Mouse (Mus musculus): ENCODE results near the gene Hsd17b10. TPM values are rescaled to one million over a fixed set of nuclear protein-coding genes. Genes with fewer than 3 reads are reported as not detected.

Hsd17b10 gene
- 119 and 125 TPM in 2 replicates for polyA plus RNA-seq (2015; fragmentation: Nextera tagmentation; extraction: Ambion mirVana)

DNA sequence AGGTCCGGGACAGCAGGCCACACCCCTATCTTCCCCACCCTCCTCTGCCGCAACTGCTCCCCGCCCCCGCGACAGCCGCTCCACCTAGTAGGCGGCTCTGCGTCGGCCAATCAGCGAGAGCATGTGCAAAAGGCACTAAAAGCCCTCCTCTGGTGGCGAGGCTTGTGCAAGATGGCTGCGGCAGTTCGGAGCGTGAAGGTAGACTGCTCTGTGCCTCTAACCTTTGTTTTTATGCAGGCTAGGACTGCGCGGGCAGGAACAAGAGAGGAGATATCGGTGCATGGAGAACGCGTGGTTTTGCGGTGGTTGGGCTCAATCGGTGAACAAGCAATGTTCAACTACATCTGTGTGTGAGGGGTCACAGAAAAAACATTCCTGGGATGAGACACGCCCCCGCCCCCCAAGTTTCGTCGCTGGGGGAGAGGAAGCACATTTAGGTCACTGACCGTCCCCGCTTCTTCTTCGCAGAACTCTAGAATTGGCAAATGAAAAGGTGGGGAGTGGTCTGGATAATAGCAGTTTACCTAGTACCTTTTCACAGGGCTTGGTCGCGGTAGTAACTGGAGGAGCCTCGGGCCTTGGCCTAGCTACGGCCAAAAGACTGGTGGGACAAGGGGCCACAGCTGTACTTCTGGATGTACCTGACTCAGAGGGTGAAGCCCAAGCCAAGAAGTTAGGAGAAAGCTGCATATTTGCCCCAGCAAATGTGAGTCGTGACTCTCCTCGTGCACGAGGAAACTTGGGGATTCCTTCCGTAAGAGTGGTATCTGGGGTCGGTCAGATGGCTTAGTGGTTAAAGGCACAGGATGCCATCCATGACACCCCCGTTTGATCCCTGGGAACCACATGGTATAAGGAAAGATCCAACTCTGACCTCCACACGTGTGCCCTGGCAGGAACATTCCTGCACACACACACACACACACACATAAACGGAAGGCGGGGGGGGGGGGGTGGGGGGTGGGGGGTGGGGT, at the start of gene Hsd17b10:
Hsd17b10 (plus strand) TSS at position 109 of the 974 bp plus-strand sequence.
- Histone ChIP-seq H3K4me3 (ENCODE audit: low read depth, low read length) (peak within 1 kb of the TSS; percentile 46), H3K4me2 (replicated peaks; ENCODE audit: low read depth, low read length) (peak within 1 kb of the TSS; percentile 64), H3K27me3 (replicated peaks; ENCODE audit: insufficient read depth, low read length) (no peaks in the 10 kb centered on the region; the same call in 1 of the 2 replicates), H3K4me1 (ENCODE audit: insufficient read depth, low read depth, low read length) (no peaks in the 10 kb centered on the region), H3K36me3 (ENCODE audit: insufficient read depth, low read length) (no peaks in the 10 kb centered on the region), H3K9ac (replicated peaks; ENCODE audit: low read depth) (0 out of 2 replicates have a peak within 1 kb of the TSS, but pooled peaks have one; percentile 9), H3K27ac (ENCODE audit: low read length) (peak within 1 kb of the TSS; percentile 74), H3K9me3 (ENCODE audit: low read length) (no peaks in the 10 kb centered on the region)
- ATAC-seq = peak; percentile 99
- peak; percentile 38; the same call in 1 of the 2 replicates for TF ChIP-seq CTCF (IDR thresholded peaks at IDR 0.05)
- TF ChIP-seq EP300 (IDR thresholded peaks at IDR 0.05) = no peak
- 18% methylated on average over 38 of the region's 41 CpGs for WGBS
- DNase-seq (ENCODE audit: low spot score) = peak; percentile 94

DNA sequence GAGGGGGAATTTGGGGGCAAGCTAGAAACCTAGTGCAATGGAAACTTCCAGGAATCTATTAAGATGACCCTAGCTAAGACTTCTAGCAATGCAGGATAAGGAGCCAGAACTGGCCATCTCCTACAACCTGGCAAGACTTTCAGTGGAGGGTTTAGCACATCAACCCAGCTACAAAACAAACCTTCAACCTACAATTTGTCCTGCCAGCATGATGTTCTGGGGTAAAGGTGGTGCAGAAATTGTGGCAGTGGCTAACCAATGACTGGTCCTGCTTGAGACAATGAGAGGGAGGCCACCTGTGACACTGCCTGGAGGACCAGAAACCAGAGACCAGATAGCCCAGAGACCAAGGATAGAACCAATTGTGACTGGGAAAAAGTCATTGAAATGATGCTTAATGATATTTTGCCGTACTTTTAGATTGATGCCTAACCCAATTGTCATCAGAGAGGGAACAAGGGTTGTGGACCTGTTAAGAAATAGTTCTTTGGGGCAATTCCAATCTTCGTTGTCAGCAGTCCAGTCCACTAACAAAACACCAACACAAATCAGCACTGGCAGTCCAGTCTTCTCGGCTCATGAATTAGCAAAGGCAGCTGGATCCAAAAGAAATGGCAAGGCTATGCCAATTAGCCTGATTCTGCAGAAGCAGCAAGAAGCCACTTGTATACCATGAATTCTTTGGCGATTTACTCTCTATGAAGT, 2.5 kb upstream of the Hsd17b10 start:
- H3K27me3 ChIP-seq (replicated peaks; ENCODE audit: insufficient read depth, low read length) = no peaks in the 10 kb centered on the region
- no peak overlapping the region for H3K27ac ChIP-seq (ENCODE audit: low read length)
- TF ChIP-seq CTCF (IDR thresholded peaks at IDR 0.05) (no peak), EP300 (IDR thresholded peaks at IDR 0.05) (no peak)
- no peak overlapping the region for H3K4me3 ChIP-seq (ENCODE audit: low read depth, low read length)
- WGBS = 59% methylated on average over 4 of the region's 4 CpGs
- H3K4me1 ChIP-seq (ENCODE audit: insufficient read depth, low read depth, low read length) = no peaks in the 10 kb centered on the region
- no peak for DNase-seq (ENCODE audit: low spot score)
- no peaks in the 10 kb centered on the region for H3K9me3 ChIP-seq (ENCODE audit: low read length)
- no peaks in the 10 kb centered on the region for H3K36me3 ChIP-seq (ENCODE audit: insufficient read depth, low read length)
- no peak overlapping the region for H3K4me2 ChIP-seq (replicated peaks; ENCODE audit: low read depth, low read length)
- no peak overlapping the region for H3K9ac ChIP-seq (replicated peaks; ENCODE audit: low read depth)
- ATAC-seq = no peak

GRCm38 (mm10) chrX:152001182-152001684, 412 bp upstream of the Hsd17b10 start:
- Histone ChIP-seq H3K9ac (replicated peaks; ENCODE audit: low read depth) (no peak overlapping the region), H3K4me2 (replicated peaks; ENCODE audit: low read depth, low read length) (peak overlapping the region; percentile 64), H3K4me3 (ENCODE audit: low read depth, low read length) (peak overlapping the region; percentile 46), H3K27me3 (replicated peaks; ENCODE audit: insufficient read depth, low read length) (no peaks in the 10 kb centered on the region; the same call in 1 of the 2 replicates), H3K27ac (ENCODE audit: low read length) (peak overlapping the region; percentile 74; the same call in 1 of the 2 replicates), H3K9me3 (ENCODE audit: low read length) (no peaks in the 10 kb centered on the region), H3K36me3 (ENCODE audit: insufficient read depth, low read length) (no peaks in the 10 kb centered on the region), H3K4me1 (ENCODE audit: insufficient read depth, low read depth, low read length) (no peaks in the 10 kb centered on the region)
- WGBS = 25% methylated on average over 9 of the region's 9 CpGs
- DNase-seq (ENCODE audit: low spot score) = peak; percentile 13
- TF ChIP-seq EP300 (IDR thresholded peaks at IDR 0.05) (no peak), CTCF (IDR thresholded peaks at IDR 0.05) (no peak)
- ATAC-seq = no peak

DNA sequence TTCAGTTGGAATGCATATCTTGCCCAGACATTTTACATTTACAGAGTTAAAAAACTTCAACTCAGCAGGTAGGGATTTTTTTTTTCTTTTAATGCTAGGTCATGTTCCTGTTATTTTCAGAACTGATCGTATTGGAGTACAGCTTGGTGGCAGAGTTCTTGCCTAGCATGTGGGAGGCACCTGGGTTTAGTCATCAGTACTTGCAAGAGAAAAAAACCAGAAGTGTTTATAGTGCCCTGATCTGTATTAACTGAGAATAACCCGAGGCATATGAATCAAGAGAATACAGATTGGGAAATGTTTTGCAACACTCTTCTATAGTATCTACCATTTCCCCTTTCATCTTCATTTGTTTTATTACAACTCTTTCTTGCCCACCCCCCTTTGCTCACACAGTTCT, 1.2 kb downstream of the Hsd17b10 start:
- TF ChIP-seq EP300 (IDR thresholded peaks at IDR 0.05) (no peak), CTCF (IDR thresholded peaks at IDR 0.05) (no peak)
- no peak for ATAC-seq

DNA sequence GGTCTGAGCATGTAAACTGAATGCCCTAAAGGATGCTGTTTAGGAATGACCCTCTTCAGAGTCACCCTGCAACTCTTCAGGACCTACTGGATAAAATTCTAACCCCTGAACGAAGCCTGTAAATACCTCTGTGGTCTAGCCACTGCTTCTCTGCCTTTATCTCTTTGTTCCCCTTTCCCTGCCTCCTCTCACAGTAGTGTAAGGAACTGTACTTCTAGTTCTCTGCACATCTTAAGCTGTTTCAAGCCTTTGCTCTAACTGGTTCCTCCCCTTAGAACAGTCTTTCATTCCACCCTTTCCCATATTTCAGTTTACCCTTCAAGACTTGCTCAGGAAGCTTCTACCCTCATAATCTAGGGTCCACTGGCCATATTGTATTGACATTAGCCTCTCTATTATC, 6.2 kb downstream of the Hsd17b10 start:
- Histone ChIP-seq H3K36me3 (ENCODE audit: insufficient read depth, low read length) (no peaks in the 10 kb centered on the region), H3K4me1 (ENCODE audit: insufficient read depth, low read depth, low read length) (no peaks in the 10 kb centered on the region), H3K9me3 (ENCODE audit: low read length) (no peaks in the 10 kb centered on the region), H3K27ac (ENCODE audit: low read length) (no peak overlapping the region), H3K4me3 (ENCODE audit: low read depth, low read length) (no peak overlapping the region), H3K4me2 (replicated peaks; ENCODE audit: low read depth, low read length) (no peak overlapping the region), H3K27me3 (replicated peaks; ENCODE audit: insufficient read depth, low read length) (no peaks in the 10 kb centered on the region; the same call in 1 of the 2 replicates), H3K9ac (replicated peaks; ENCODE audit: low read depth) (no peak overlapping the region)
- DNase-seq (ENCODE audit: low spot score) (no peak), ATAC-seq (no peak)
- 88% methylated on average over 1 of the region's 1 CpGs for WGBS
- no peak for TF ChIP-seq CTCF (IDR thresholded peaks at IDR 0.05)
- no peak for TF ChIP-seq EP300 (IDR thresholded peaks at IDR 0.05)

More for the DNA sequence above, 1.2 kb downstream of the Hsd17b10 start:
- Histone ChIP-seq H3K36me3 (ENCODE audit: insufficient read depth, low read length) (no peaks in the 10 kb centered on the region), H3K9me3 (ENCODE audit: low read length) (no peaks in the 10 kb centered on the region), H3K4me3 (ENCODE audit: low read depth, low read length) (no peak overlapping the region), H3K27ac (ENCODE audit: low read length) (no peak overlapping the region), H3K9ac (replicated peaks; ENCODE audit: low read depth) (no peak overlapping the region), H3K4me1 (ENCODE audit: insufficient read depth, low read depth, low read length) (no peaks in the 10 kb centered on the region), H3K4me2 (replicated peaks; ENCODE audit: low read depth, low read length) (no peak overlapping the region), H3K27me3 (replicated peaks; ENCODE audit: insufficient read depth, low read length) (no peaks in the 10 kb centered on the region; the same call in 1 of the 2 replicates)
- DNase-seq (ENCODE audit: low spot score) = peak; percentile 19
- 47% methylated on average over 2 of the region's 2 CpGs for WGBS

DNA sequence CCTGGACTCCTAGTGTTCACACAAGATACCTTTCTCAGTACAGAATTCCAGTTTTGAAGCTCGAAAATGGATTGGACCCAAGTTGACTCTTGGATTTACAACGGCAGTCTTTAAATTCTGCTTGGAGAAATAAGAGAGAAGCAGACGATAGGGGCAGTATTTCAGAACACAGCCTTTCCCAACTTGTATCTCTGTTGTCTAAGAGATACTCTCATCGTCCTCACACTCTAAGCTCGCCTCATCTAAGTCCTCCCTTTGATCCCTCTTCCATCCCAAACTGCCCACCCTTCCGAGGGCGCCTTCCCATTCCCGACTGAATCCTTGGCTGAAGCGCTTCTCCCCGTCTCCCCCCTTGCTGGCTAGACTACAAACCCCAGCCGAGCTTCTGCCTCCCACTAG, 14.1 kb downstream of the Hsd17b10 start:
- 9% methylated on average over 11 of the region's 11 CpGs for WGBS
- peak; percentile 22 for ATAC-seq

More for the DNA sequence above, 14.1 kb downstream of the Hsd17b10 start:
- peak; percentile 51 for DNase-seq (ENCODE audit: low spot score)
- H3K36me3 ChIP-seq (ENCODE audit: insufficient read depth, low read length) = no peaks in the 10 kb centered on the region
- H3K9me3 ChIP-seq (ENCODE audit: low read length) = no peaks in the 10 kb centered on the region
- H3K4me3 ChIP-seq (ENCODE audit: low read depth, low read length) = peak overlapping the region; percentile 53
- no peak overlapping the region for H3K9ac ChIP-seq (replicated peaks; ENCODE audit: low read depth)
- TF ChIP-seq EP300 (IDR thresholded peaks at IDR 0.05) (no peak), CTCF (IDR thresholded peaks at IDR 0.05) (peak; percentile 28)
- peak overlapping the region; percentile 44 for H3K4me2 ChIP-seq (replicated peaks; ENCODE audit: low read depth, low read length)
- H3K4me1 ChIP-seq (ENCODE audit: insufficient read depth, low read depth, low read length) = no peaks in the 10 kb centered on the region
- no peaks in the 10 kb centered on the region for H3K27me3 ChIP-seq (replicated peaks; ENCODE audit: insufficient read depth, low read length)
- peak overlapping the region; percentile 47 for H3K27ac ChIP-seq (ENCODE audit: low read length)
